ENCODE assay signal across 8 mouse cellular contexts in the genomic region with DNA sequence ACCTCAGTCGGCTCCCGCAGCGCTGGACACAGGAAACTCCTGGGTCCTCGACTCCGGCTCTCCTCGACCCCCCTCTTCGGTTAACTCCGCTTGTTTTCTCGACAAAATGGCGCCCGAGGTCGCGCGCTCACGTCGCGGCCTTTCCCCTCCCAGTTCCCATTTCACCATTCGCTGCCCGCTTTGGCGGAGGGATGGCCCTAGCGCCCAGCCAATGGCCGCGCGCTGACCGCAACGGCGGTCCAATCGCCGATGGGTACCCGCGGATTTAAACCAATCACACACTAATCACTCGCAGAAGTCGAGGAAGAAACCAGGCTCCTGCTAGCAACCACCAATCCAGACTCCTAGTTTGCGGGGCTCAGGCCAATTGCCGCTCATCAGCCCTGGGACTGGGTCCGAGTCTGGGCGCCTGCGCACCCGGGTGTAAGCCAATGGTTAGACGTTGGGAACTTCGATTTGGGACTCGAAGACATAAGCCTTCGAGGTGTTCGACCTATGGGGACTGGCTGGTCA. TPM values are rescaled to one million over a fixed set of nuclear protein-coding genes. Genes with fewer than 3 reads are reported as not detected.
A peak's percentile ranks its signal among the peaks of the same experiment; 100 is the strongest.
DNase-seq lines count a peak whose midpoint lies in the region; ATAC-seq lines count a peak whose summit lies in the region.

Gene Cnot1, minus strand, starts transcription at position 134 of the 513 bp plus-strand sequence.

- no peaks in the 10 kb centered on the region for H3K9me3 ChIP-seq in heart, embryonic 10.5 days
- no peaks in the 10 kb centered on the region for H3K9me3 ChIP-seq in kidney, embryonic 15.5 days (replicated peaks)

- peak; percentile 95 for ATAC-seq in erythroblast, adult 5-6 weeks (replicated peaks; ENCODE audit: low FRiP score, poor library complexity, severe bottlenecking)
- ATAC-seq in kidney, embryonic 15.5 days (replicated peaks; ENCODE audit: low FRiP score) = peak; percentile 97
- peak; percentile 82 for ATAC-seq in monocyte, adult 5-6 weeks (replicated peaks; ENCODE audit: insufficient number of reproducible peaks, low FRiP score, low TSS enrichment, poor library complexity, severe bottlenecking)

- peak within 1 kb of the TSS; percentile 99 for H3K4me3 ChIP-seq in heart, embryonic 10.5 days
- H3K4me3 ChIP-seq in kidney, embryonic 15.5 days (replicated peaks) = peak within 1 kb of the TSS; percentile 85

- peak within 1 kb of the TSS; percentile 99 for H3K27ac ChIP-seq in heart, embryonic 10.5 days
- H3K27ac ChIP-seq in kidney, embryonic 15.5 days = peak within 1 kb of the TSS; percentile 98

- peak; percentile 94 to 95 for DNase-seq in B cell, adult 2 months
- peak; percentile 99 for DNase-seq in brain, adult 2 months (ENCODE audit: low read depth, low spot score)
- peak; percentile 99 for DNase-seq in heart, embryonic 10.5 days (ENCODE audit: low spot score)
- peak; percentile 95 for DNase-seq in liver
- peak; percentile 95 to 96 for DNase-seq in spleen, postnatal 4 days (ENCODE audit: low spot score in 2 of 2)

- WGBS in heart, embryonic 10.5 days = under 1% methylated on average over 44 of the region's 44 CpGs
- under 1% methylated on average over 44 of the region's 44 CpGs for WGBS in kidney, embryonic 15.5 days

- peaks cover 44% of the 10 kb centered on the region for H3K4me1 ChIP-seq in heart, embryonic 10.5 days
- peaks cover 14% of the 10 kb centered on the region for H3K4me1 ChIP-seq in kidney, embryonic 15.5 days

- peak within 1 kb of the TSS; percentile 83 for H3K4me2 ChIP-seq in kidney, embryonic 15.5 days

- no peaks in the 10 kb centered on the region for H3K27me3 ChIP-seq in heart, embryonic 10.5 days (ENCODE audit: insufficient read depth, poor library complexity, severe bottlenecking)
- no peaks in the 10 kb centered on the region for H3K27me3 ChIP-seq in kidney, embryonic 15.5 days

- peaks cover 6% of the 10 kb centered on the region; the same call in 1 of the 2 replicates for H3K36me3 ChIP-seq in heart, embryonic 10.5 days
- 0 out of 2 replicates have a peak, but pooled peaks cover 10% of the 10 kb centered on the region for H3K36me3 ChIP-seq in kidney, embryonic 15.5 days

- peak within 1 kb of the TSS; percentile 99 for H3K9ac ChIP-seq in kidney, embryonic 15.5 days

RNA-seq across cellular contexts. Expression of gene Cnot1, which starts in this region (rescaled TPM):
- 99.7 and 102 TPM in 2 replicates for total RNA-seq in erythroblast, adult 5-6 weeks (2015; ENCODE audit: low replicate concordance)
- 68.9 and 87.2 TPM in 2 replicates for total RNA-seq in erythroblast, adult 5-6 weeks (2017; ENCODE audit: low replicate concordance)
- 81.1 and 87.1 TPM in 2 replicates for polyA plus RNA-seq in heart, embryonic 10.5 days (2016; fragmentation: Nextera tagmentation; extraction: Ambion mirVana)
- polyA plus RNA-seq in kidney, embryonic 15.5 days (2015; fragmentation: Nextera tagmentation; extraction: Ambion mirVana) = 64.0 and 76.2 TPM in 2 replicates
- total RNA-seq in monocyte, adult 5-6 weeks (2017) = 101 to 184 TPM (median 103 TPM) in 3 replicates

Comparison
In these comparisons a context has a peak if more than half of its experiments do, and no peak if none do; other contexts are left out.
1. Peak in every context shown above with its lines: DNase-seq, ATAC-seq, H3K4me3 ChIP-seq and H3K27ac ChIP-seq.